Mouse (Mus musculus) embryonic fibroblast, embryonic 13.5 days (primary cell): ENCODE measurements around the gene Dgkg.

Experiments
- CTCF ChIP-seq: IDR thresholded peaks from 2 replicates; pipeline ENCODE4 v1.5.1; 2011; ENCODE audit warnings: mild to moderate bottlenecking, control low read depth, low read length, moderate library complexity, borderline replicate concordance; ENCODE audit not compliant: insufficient read depth
- POLR2A ChIP-seq: IDR thresholded peaks from 2 replicates; pipeline ENCODE4 v1.6.1; 2011; ENCODE audit warnings: low read depth, mild to moderate bottlenecking, control low read depth, low read length, moderate library complexity

DNA sequence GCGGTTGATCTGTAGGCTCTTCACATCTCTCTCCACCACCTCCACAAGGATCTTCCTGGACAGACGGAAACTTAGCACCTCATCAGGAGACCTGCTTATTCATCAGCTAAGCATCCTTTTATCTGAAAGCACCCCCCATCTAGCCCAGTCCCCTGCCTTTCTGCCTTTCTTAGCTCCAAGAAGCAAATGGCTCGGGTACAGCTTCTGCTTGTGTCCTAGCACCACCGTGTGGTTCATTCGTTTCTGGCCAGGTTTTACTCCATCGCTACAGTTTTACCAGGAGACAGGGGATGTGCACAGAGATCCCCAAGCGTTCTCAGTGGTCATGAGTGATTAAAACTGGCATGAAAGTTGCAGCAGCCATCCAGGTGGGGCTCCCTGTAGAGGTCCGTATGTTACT lies 79.4 kb downstream of the Dgkg start:
- TF ChIP-seq CTCF (no peak), POLR2A (no peak)
